Mouse (Mus musculus): ENCODE measurements around the gene Arhgap15. TPM values are rescaled to one million over a fixed set of nuclear protein-coding genes. Genes with fewer than 3 reads are reported as not detected.

The Arhgap15 gene
- total RNA-seq, 2 experiments from 2014 or later = 9.7 to 39.8 TPM

DNA sequence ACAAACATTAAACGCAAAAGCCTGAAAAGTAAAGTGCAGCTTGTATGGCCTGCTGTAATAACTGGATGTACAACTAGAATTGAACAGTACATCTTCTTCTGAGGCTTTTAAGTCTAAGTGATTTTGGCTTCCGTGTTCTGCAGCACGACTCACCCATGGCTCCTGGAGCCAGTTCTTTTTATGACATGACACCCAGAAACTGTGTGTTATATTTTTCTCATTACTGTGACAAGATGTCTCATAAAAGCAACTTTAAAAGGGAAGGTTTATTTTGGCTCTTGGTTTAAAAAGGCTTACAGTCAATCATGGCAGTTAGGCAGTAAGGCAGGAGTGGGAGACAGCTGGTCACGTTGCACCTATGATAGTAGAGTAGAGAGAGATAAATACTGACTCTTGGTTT, 349.9 kb downstream of the Arhgap15 start:
- no peak for ATAC-seq (replicated peaks; ENCODE audit: low FRiP score, poor library complexity, severe bottlenecking)

GRCm38 (mm10) chr2:44102351-44102750, 353.7 kb downstream of the Arhgap15 start:
- ATAC-seq (replicated peaks; ENCODE audit: low FRiP score, poor library complexity, severe bottlenecking) = no peak

GRCm38 (mm10) chr2:44103321-44103720, 354.7 kb downstream of the Arhgap15 start:
- ATAC-seq (replicated peaks; ENCODE audit: low FRiP score, poor library complexity, severe bottlenecking) = no peak

DNA sequence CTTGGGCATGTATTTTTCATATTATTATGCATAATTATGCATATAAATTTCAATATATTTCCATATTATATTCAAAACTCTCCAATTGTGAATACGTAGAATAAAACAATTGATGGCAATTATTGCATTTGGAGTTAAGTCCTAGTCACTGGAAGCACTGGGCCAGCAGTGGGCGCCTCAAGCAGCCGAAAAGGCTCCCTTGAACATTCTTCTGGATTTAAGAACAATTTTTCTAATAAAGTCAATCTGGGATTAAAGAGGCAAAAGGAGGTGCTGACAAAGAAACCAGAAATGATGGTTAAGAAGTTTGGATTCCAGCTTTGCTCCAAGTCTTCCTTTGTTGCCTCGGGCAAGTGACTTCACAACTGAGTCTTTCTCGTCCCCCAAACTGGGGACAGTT, 355.1 kb downstream of the Arhgap15 start:
- ATAC-seq (replicated peaks; ENCODE audit: low FRiP score, poor library complexity, severe bottlenecking) = no peak

GRCm38 (mm10) chr2:44104282-44105197, 355.9 kb downstream of the Arhgap15 start:
- no peak for ATAC-seq (replicated peaks; ENCODE audit: low FRiP score, poor library complexity, severe bottlenecking)

DNA sequence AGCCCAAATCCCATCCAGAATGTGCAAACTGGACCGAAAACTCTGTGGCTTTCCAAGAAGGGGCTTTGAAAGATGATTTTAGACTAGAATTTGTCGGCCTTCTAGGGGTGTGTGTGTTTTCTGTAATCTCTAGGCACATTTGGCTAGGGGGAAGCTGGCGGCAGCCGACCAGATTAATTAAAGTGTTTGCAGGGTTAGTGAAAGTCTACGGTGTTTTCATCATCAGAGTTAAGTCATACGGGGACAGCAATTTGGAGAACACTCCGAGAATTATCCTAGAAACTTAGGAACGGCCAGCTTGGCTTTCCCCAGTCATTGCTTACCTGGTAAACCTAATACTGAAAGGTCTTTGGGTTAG, 356.6 kb downstream of the Arhgap15 start:
- ATAC-seq (replicated peaks; ENCODE audit: low FRiP score, poor library complexity, severe bottlenecking) = no peak

- ATAC-seq (replicated peaks; ENCODE audit: low FRiP score, poor library complexity, severe bottlenecking) = no peak
Observed at GRCm38 (mm10) chr2:44106359-44106758, 357.7 kb downstream of the Arhgap15 start.

DNA sequence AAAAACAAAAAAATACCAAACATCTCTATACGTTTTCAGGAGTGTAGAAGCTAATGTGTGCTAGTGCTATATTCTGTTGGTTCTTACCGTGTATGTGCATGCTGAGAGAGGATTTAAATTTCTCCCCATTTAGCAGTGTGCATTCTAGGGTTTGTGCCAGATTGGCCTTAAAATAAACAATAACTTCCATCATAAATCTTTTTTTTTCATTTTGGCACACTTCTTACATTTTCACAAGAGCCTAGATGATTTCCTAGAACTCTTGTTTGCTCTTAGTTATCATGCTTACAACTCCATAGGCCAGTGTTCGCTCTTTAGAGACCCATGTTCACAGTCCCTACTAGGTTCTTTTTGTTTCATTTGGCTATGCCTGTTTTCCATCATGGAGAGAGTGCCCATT, 362.7 kb downstream of the Arhgap15 start:
- ATAC-seq (replicated peaks; ENCODE audit: low FRiP score, poor library complexity, severe bottlenecking) = no peak

DNA sequence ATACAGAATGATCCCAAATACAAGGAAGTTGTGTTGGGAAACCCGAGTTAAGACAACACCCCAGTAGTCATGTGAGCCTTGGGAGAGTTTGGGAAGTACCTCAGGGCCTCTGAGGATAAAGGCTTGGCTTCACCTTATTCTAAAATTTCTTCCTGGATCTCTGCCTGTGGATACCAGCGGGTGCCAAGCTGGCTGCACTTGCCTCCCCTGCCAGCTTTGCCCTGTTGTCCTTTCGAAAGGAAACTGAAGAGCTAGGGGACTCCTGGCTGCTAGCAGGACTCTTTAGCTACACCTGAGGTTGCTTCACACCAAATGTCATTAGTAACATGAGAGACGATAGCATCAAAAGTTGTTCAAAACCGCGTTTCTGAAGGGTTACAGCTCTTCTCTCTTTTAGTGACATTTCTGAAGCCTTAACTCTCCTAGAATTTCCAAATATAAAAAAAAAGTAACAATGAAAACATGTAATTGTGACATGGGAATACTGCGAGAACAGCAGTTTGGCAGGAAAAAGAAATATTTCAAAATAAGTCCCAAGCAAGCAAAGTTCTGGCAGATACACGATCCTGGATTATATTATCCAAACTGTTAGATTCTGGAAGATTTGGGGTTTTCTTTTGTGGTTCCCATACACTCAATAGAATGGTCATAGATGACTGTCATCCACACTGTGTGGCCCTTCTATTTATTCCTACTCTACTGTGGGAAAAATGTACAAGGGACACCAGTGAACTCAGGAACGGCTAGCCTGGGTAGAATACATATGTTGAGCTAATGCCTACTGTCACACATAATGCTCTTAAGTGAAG, 364.6 kb downstream of the Arhgap15 start:
- ATAC-seq (replicated peaks; ENCODE audit: low FRiP score, poor library complexity, severe bottlenecking) = no peak

DNA sequence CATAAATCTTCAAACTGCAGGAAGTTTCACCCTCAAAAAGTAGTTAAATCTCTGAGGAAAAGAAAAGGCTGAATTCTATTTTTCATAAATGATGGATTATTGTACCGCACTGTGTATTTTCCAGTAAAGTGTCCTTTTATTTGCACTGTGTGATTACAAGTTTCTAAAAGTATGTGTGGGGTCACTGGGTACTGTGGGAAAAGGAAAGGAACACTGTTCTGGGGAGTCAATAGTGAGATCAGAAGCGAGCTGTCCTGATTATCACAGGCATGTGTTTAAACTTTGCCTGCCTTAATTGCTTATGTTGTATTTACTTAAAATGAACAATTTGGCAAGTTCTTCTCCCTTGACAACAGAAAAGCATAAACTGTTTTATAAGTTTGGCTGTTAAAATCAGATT, 365.7 kb downstream of the Arhgap15 start:
- ATAC-seq (replicated peaks; ENCODE audit: low FRiP score, poor library complexity, severe bottlenecking) = no peak

- ATAC-seq (replicated peaks; ENCODE audit: low FRiP score, poor library complexity, severe bottlenecking) = no peak
Observed at GRCm38 (mm10) chr2:44121162-44121561, 372.5 kb downstream of the Arhgap15 start.

GRCm38 (mm10) chr2:44123246-44123645, 374.6 kb downstream of the Arhgap15 start:
- no peak for ATAC-seq (replicated peaks; ENCODE audit: low FRiP score, poor library complexity, severe bottlenecking)

DNA sequence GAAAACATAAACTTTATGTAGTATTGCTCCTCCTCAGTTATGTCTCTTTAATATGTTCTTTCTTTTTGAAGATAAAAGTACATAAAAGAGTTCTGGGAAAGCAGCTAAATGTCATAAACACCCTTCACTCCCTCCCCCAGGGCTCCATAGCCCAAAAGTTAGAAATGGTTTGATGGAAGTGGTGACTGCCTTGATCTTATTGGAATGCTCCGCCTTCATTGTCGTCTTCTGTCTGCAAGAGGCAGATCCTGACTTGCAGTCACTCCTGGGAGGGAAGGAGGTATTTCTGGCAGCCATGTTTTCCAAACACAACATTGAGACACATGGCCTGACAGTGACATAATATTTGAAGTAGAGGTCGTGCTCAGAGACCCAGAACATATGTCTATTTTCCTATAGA, 375.5 kb downstream of the Arhgap15 start:
- no peak for ATAC-seq (replicated peaks; ENCODE audit: low FRiP score, poor library complexity, severe bottlenecking)

DNA sequence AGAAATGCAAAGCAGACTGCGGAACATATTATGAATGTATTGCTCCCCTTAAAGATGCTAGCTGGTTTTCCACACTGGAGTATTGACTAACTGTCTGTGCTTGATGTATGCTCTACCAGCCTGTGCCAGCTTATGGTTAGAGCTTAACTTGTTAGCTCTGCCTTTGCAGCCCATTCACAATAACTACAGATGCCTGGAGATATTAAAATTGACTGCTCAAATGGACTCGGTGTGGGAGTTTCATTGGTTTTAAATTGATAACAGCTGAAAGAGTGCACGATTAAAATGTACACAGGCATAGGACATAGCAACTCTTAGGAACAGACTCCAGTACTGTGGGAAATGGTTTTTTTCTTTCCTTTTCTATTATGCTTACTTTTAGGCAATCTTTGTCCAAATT, 376.1 kb downstream of the Arhgap15 start:
- no peak for ATAC-seq (replicated peaks; ENCODE audit: low FRiP score, poor library complexity, severe bottlenecking)

GRCm38 (mm10) chr2:44126044-44126695, 377.5 kb downstream of the Arhgap15 start:
- ATAC-seq (replicated peaks; ENCODE audit: low FRiP score, poor library complexity, severe bottlenecking) = no peak

DNA sequence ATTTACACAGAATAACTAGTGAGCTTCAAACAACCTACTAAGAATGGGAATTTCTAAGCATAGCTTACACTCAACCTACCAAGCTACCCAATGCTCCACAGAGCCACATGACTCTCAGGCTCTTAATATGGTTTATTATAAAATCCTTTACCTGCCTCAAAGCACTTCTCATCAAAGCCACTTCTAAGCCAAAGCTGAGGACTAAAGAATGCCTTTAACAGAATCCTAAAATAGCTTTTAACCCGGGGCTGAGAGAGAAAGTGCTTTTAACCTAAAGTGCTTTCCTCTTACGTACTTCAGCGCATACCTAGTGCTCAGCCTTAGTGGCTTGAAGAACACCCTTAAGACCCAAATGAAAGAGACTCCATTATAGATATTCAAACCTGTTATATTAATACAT, 380.9 kb downstream of the Arhgap15 start:
- ATAC-seq (replicated peaks; ENCODE audit: low FRiP score, poor library complexity, severe bottlenecking) = no peak

DNA sequence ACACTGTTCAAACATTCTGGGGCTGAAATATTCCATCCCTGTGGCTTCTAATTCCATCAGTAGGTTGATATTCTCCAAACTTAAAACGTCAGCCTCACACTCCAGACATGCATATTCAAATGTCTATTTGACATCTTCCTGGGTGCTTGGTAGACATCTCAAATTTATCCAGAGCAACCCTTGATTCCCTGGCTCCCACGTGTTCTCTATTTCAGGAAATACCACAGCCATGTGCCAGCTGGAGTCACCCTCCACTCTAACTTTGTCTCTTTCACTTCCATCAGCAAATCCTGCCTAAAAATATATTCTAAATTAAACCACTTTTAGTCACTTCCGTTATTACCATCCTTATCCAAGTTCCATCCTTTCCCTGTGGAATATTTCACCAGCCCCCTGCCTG, 382.6 kb downstream of the Arhgap15 start:
- ATAC-seq (replicated peaks; ENCODE audit: low FRiP score, poor library complexity, severe bottlenecking) = no peak

DNA sequence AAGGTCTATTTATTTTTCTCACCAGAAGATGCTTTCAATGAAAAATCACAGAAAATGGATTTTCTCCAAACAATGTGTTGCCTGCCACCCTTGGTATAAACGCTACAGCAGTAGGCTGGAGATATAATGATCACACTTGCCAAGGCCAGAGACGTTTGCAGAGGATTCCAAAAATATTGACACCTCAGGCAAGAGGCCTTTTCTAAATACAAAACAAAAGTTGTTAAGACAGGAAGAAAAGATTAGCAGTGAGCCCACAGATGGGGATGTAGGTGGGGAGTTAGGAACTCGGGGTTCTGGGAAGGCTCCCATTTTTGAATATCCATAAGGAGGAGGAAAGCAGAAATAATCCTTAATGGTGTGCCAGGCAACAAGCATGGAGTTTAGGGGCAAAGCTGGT, 386.2 kb downstream of the Arhgap15 start:
- no peak for ATAC-seq (replicated peaks; ENCODE audit: low FRiP score, poor library complexity, severe bottlenecking)

DNA sequence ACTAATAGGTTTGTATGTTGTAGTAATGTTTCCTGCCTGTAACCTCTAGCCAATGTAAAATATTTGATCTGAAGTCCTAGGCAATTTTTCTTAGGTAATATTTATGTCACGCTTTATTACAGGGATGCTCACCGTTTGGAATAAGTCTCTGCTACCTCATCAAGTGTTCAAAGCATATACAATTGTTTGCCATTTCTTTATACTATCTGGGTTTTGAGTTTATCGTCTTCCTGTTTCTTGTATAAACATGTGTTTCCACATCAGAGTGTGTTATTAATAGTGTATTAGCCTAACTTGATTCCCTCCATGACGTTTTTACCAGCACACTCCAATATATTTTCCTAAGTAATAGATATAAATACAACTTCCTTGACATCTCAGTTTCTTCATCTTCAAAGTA, 391.8 kb downstream of the Arhgap15 start:
- no peak for ATAC-seq (replicated peaks; ENCODE audit: low FRiP score, poor library complexity, severe bottlenecking)

DNA sequence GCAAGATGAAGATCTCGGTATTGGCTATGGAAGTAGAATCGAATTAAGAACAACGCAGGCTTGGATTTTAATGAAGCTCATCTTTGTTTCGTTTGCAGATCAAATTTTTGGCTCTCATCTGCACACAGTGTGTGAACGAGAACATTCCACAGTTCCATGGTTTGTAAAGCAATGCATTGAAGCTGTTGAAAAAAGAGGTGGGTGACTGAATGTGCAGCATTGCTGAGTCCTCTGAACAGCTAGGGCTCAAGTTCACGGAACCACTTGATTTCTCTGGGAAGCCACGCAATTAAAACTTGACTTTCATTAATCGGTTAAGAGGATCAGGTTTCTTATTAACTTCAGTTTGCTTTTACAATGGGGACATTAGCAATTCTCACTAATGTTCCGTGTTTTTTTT, 393.5 kb downstream of the Arhgap15 start:
- ATAC-seq (replicated peaks; ENCODE audit: low FRiP score, poor library complexity, severe bottlenecking) = no peak

- ATAC-seq (replicated peaks; ENCODE audit: low FRiP score, poor library complexity, severe bottlenecking) = no peak
Observed at GRCm38 (mm10) chr2:44142611-44143010, 394.0 kb downstream of the Arhgap15 start.
